Mouse (Mus musculus): ENCODE data around the gene Gm21958. TPM values are rescaled to one million over a fixed set of nuclear protein-coding genes. Genes with fewer than 3 reads are reported as not detected.

Gene Gm21958
- total RNA-seq, 2 experiments from 2014 or later, result not detected

- DNase-seq (ENCODE audit: low spot score in 2 of 2), result no peak
- intact Hi-C loops (cut with DNase I), result no loop called here
These were observed 44.6 kb downstream of the Gm21958 start for GRCm38 (mm10) chr3:54669559-54669958.

DNA sequence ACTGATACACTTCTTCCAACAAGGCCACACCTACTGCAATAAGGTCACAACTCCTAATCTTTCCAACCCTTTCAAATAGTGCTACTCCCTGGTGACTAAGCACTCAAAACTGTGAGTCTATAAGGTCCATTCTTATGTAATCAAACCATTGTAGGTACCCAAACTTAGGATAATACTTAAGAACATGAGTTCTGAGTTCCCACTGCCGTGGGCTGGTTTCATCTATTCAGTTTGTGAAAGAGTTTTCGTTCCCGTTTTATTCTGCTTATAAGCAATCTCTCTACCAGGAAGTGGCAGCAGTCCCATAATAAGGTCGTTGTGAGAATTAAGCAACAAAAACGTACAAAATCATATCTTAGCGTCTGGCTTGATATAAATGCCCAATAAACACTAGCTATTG, 45.4 kb downstream of the Gm21958 start:
- DNase-seq (ENCODE audit: low spot score in 2 of 2), result no peak
- intact Hi-C loops (cut with DNase I), result no loop called here

- intact Hi-C loops (cut with DNase I), result no loop called here
- DNase-seq (ENCODE audit: low spot score in 2 of 2), result no peak
These were observed 46.0 kb downstream of the Gm21958 start for GRCm38 (mm10) chr3:54668141-54668540.

Other genes with a start within 250 kb of the Gm21958 start
- 10 to 100 TPM; 37.6 to 43.5 TPM for gene Supt20, start 21.5 kb downstream of the Gm21958 start, total RNA-seq (2021)
- 10 to 100 TPM; 24.4 to 33.0 TPM for gene Exosc8, start 21.0 kb upstream of the Gm21958 start, total RNA-seq (2021)
- gene Alg5, start 21.2 kb upstream of the Gm21958 start, total RNA-seq (2021), result 10 to 100 TPM; 20.2 to 21.0 TPM
- 1 to 10 TPM; 6.1 to 6.2 TPM for gene Smad9, start 41.2 kb upstream of the Gm21958 start, total RNA-seq (2021)
- gene Rfxap, start 93.4 kb upstream of the Gm21958 start, total RNA-seq (2021), result 10 to 100 TPM; 52.8 to 53.6 TPM
- 10 to 100 TPM; 29.0 to 39.8 TPM for gene Sertm1, start 201.5 kb upstream of the Gm21958 start, total RNA-seq (2021)